Mouse (Mus musculus): Measurements from ENCODE around the gene Gm20521. TPM values are rescaled to one million over a fixed set of nuclear protein-coding genes. Genes with fewer than 3 reads are reported as not detected.

Gm20521 gene
- total and polyA plus RNA-seq, 3 experiments: 1.2 to 5.5 (median 4.0) TPM

DNA sequence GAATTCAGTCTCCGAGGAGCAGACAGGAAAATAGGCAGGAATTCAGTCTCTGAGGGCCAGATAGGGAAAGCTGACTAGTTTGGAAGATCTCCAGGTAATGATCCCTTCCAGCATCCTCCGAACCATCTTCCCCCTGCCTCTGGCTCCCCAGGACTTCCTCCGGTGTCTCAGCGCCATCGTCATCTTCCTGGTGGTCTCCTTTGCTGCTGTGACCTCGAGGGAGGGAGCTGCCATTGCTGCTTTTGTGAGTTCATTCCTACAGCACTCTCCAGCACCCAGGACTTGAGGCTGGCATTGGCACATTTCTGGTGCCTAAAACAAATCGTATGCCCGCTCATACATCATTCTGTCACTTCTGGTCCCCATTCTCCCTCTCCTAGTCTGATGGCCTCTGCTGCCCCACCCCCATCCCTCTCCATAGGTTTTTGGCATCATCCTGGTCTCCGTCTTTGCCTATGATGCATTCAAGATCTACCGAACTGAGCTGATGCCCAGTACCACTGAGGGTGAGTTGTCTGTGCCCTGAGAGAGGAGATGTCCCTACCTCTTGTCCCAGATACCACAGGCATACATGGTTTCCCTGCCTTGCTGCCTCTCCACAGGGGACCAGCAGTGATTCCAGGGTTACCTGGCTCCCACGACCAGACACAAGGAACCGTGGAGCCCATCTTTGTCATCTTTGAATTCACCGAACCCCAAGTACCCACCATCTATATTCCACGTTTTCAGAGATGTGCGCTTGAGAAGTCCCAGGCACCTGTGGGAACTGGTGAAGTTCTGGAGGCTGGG, 55.4 kb downstream of the Gm20521 start:
- no peaks in the 10 kb centered on the region for H3K36me3 ChIP-seq (replicated peaks)
- no peaks in the 10 kb centered on the region for H3K4me1 ChIP-seq (ENCODE audit: insufficient read depth, low read depth, low read length)
- peaks cover 28% of the 10 kb centered on the region; the same call in 1 of the 2 replicates for H3K27me3 ChIP-seq (ENCODE audit: insufficient read depth, low read length)
- no peak overlapping the region for H3K4me3 ChIP-seq (ENCODE audit: low read depth, low read length)
- DNase-seq (ENCODE audit: low spot score) (no peak), ATAC-seq (ENCODE audit: extremely low read depth, insufficient number of reproducible peaks, low FRiP score, poor library complexity, severe bottlenecking) (no peak)
- no peaks in the 10 kb centered on the region for H3K9me3 ChIP-seq (replicated peaks)
- TF ChIP-seq CTCF (IDR thresholded peaks at IDR 0.05; ENCODE audit: low read depth, low read length) (no peak), GATA1 (IDR thresholded peaks at IDR 0.05; ENCODE audit: borderline replicate concordance, low read length) (no peak), POLR2AphosphoS5 (IDR thresholded peaks at IDR 0.05; ENCODE audit: insufficient replicate concordance, low read depth, low read length) (no peak), GATA2 (IDR thresholded peaks at IDR 0.05; ENCODE audit: borderline replicate concordance, low read depth, low read length) (no peak), TAL1 (conservative IDR thresholded peaks at IDR 0.05; ENCODE audit: low read depth, low read length) (no peak)

GRCm38 (mm10) chr14:54939434-54940175, 56.4 kb downstream of the Gm20521 start:
- no peaks in the 10 kb centered on the region for H3K36me3 ChIP-seq (replicated peaks)
- no peaks in the 10 kb centered on the region for H3K9me3 ChIP-seq (replicated peaks)
- no peak overlapping the region for H3K4me3 ChIP-seq (ENCODE audit: low read depth, low read length)
- DNase-seq (ENCODE audit: low spot score) (peak; percentile 71), ATAC-seq (ENCODE audit: extremely low read depth, insufficient number of reproducible peaks, low FRiP score, poor library complexity, severe bottlenecking) (no peak)
- TF ChIP-seq GATA2 (IDR thresholded peaks at IDR 0.05; ENCODE audit: borderline replicate concordance, low read depth, low read length) (no peak), CTCF (IDR thresholded peaks at IDR 0.05; ENCODE audit: low read depth, low read length) (peak; percentile 81), GATA1 (IDR thresholded peaks at IDR 0.05; ENCODE audit: borderline replicate concordance, low read length) (no peak)
- no peaks in the 10 kb centered on the region for H3K4me1 ChIP-seq (ENCODE audit: insufficient read depth, low read depth, low read length)
- H3K27me3 ChIP-seq (ENCODE audit: insufficient read depth, low read length): peaks cover 30% of the 10 kb centered on the region; the same call in 1 of the 2 replicates

DNA sequence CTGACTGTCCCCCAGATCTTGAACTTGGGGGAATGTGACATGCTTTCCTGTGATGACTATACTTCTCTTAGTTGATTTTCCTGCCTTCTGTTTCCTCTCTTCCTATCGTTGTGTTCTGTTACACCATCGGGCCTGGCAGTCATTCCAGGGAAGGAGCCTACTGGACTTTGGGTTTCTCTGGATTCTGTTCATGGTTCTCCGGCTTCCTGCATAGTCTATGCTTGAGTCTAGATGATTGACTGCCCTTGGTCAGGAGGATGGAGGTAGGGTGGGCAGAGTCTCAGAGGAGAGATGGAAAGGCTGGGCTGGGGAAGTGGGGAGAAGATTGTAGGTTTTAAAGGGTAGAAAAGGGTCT, 56.9 kb downstream of the Gm20521 start:
- Histone ChIP-seq H3K9me3 (replicated peaks) (no peaks in the 10 kb centered on the region), H3K27me3 (ENCODE audit: insufficient read depth, low read length) (peaks cover 27% of the 10 kb centered on the region; the same call in 1 of the 2 replicates), H3K36me3 (replicated peaks) (no peaks in the 10 kb centered on the region), H3K4me3 (ENCODE audit: low read depth, low read length) (no peak overlapping the region), H3K4me1 (ENCODE audit: insufficient read depth, low read depth, low read length) (no peaks in the 10 kb centered on the region)
- DNase-seq (ENCODE audit: low spot score) (no peak), ATAC-seq (ENCODE audit: extremely low read depth, insufficient number of reproducible peaks, low FRiP score, poor library complexity, severe bottlenecking) (no peak)
- TF ChIP-seq TAL1 (conservative IDR thresholded peaks at IDR 0.05; ENCODE audit: low read depth, low read length) (no peak), POLR2AphosphoS5 (IDR thresholded peaks at IDR 0.05; ENCODE audit: insufficient replicate concordance, low read depth, low read length) (no peak), CTCF (IDR thresholded peaks at IDR 0.05; ENCODE audit: low read depth, low read length) (no peak), GATA2 (IDR thresholded peaks at IDR 0.05; ENCODE audit: borderline replicate concordance, low read depth, low read length) (no peak), GATA1 (IDR thresholded peaks at IDR 0.05; ENCODE audit: borderline replicate concordance, low read length) (no peak)

- TF ChIP-seq TAL1 (conservative IDR thresholded peaks at IDR 0.05; ENCODE audit: low read depth, low read length) (no peak), GATA2 (IDR thresholded peaks at IDR 0.05; ENCODE audit: borderline replicate concordance, low read depth, low read length) (no peak), CTCF (IDR thresholded peaks at IDR 0.05; ENCODE audit: low read depth, low read length) (no peak), POLR2AphosphoS5 (IDR thresholded peaks at IDR 0.05; ENCODE audit: insufficient replicate concordance, low read depth, low read length) (no peak), GATA1 (IDR thresholded peaks at IDR 0.05; ENCODE audit: borderline replicate concordance, low read length) (no peak)
- DNase-seq (ENCODE audit: low spot score): no peak
- Histone ChIP-seq H3K9me3 (replicated peaks) (no peaks in the 10 kb centered on the region), H3K36me3 (replicated peaks) (no peaks in the 10 kb centered on the region), H3K4me3 (ENCODE audit: low read depth, low read length) (no peak overlapping the region), H3K4me1 (ENCODE audit: insufficient read depth, low read depth, low read length) (no peaks in the 10 kb centered on the region), H3K27me3 (ENCODE audit: insufficient read depth, low read length) (peaks cover 27% of the 10 kb centered on the region; the same call in 1 of the 2 replicates)
- ATAC-seq (ENCODE audit: extremely low read depth, insufficient number of reproducible peaks, low FRiP score, poor library complexity, severe bottlenecking): no peak
Observed at GRCm38 (mm10) chr14:54941024-54941978, 58.1 kb downstream of the Gm20521 start.

GRCm38 (mm10) chr14:54942479-54942878, 59.2 kb downstream of the Gm20521 start:
- ATAC-seq (ENCODE audit: extremely low read depth, insufficient number of reproducible peaks, low FRiP score, poor library complexity, severe bottlenecking) (no peak), DNase-seq (ENCODE audit: low spot score) (no peak)
- no peak overlapping the region for H3K4me3 ChIP-seq (ENCODE audit: low read depth, low read length)
- H3K9me3 ChIP-seq (replicated peaks): no peaks in the 10 kb centered on the region
- peaks cover 22% of the 10 kb centered on the region; the same call in 1 of the 2 replicates for H3K27me3 ChIP-seq (ENCODE audit: insufficient read depth, low read length)
- no peak for TF ChIP-seq CTCF (IDR thresholded peaks at IDR 0.05; ENCODE audit: low read depth, low read length)
- TF ChIP-seq POLR2AphosphoS5 (IDR thresholded peaks at IDR 0.05; ENCODE audit: insufficient replicate concordance, low read depth, low read length): no peak
- TF ChIP-seq GATA2 (IDR thresholded peaks at IDR 0.05; ENCODE audit: borderline replicate concordance, low read depth, low read length): no peak
- no peak for TF ChIP-seq TAL1 (conservative IDR thresholded peaks at IDR 0.05; ENCODE audit: low read depth, low read length)
- TF ChIP-seq GATA1 (IDR thresholded peaks at IDR 0.05; ENCODE audit: borderline replicate concordance, low read length): no peak
- no peaks in the 10 kb centered on the region for H3K4me1 ChIP-seq (ENCODE audit: insufficient read depth, low read depth, low read length)
- H3K36me3 ChIP-seq (replicated peaks): no peaks in the 10 kb centered on the region
